Mouse (Mus musculus) cerebellum, adult 2 months (tissue): ENCODE results near the gene Rasgef1b.

Experiments used
- CTCF ChIP-seq: fragments of 200-500 bp; IDR thresholded peaks from 2 replicates; pipeline ENCODE4 v1.5.1; 2011; ENCODE audit warnings: low read depth, mild to moderate bottlenecking, control low read depth, low read length, moderate library complexity, borderline replicate concordance; ENCODE audit not compliant: insufficient read depth
- POLR2A ChIP-seq: fragments of 200-500 bp; IDR thresholded peaks from 2 replicates; pipeline ENCODE4 v1.6.1; 2011; ENCODE audit warnings: low read length, control low read depth, borderline replicate concordance; ENCODE audit not compliant: insufficient read depth

- no peak for TF ChIP-seq POLR2A
- no peak for TF ChIP-seq CTCF
Observed at GRCm38 (mm10) chr5:99598470-99599110, 130.3 kb downstream of the Rasgef1b start.
